Mouse (Mus musculus): ENCODE results near the gene Cyren. TPM values are rescaled to one million over a fixed set of nuclear protein-coding genes. Genes with fewer than 3 reads are reported as not detected.

Gene Cyren
- polyA plus RNA-seq, 1 experiment from 2014 or later = 11.2 TPM

Other genes starting within 250 kb of the Cyren start
- gene Agbl3, start 97.6 kb downstream of the Cyren start, polyA plus RNA-seq (2016; fragmentation: Nextera tagmentation; extraction: Ambion mirVana) = 6.2 and 6.4 TPM in 2 replicates
- 1.1 and 1.2 TPM in 2 replicates for gene Tmem140, start 14.9 kb downstream of the Cyren start, polyA plus RNA-seq (2016; fragmentation: Nextera tagmentation; extraction: Ambion mirVana)
- 10.7 and 12.6 TPM in 2 replicates for gene Wdr91, start 32.8 kb upstream of the Cyren start, polyA plus RNA-seq (2016; fragmentation: Nextera tagmentation; extraction: Ambion mirVana)
- not detected in 2 replicates for gene Stra8, start 42.1 kb upstream of the Cyren start, polyA plus RNA-seq (2016; fragmentation: Nextera tagmentation; extraction: Ambion mirVana)
- gene Slc23a4, start 110.3 kb upstream of the Cyren start, polyA plus RNA-seq (2016; fragmentation: Nextera tagmentation; extraction: Ambion mirVana) = 0.18 and 0.33 TPM in 2 replicates